Mouse (Mus musculus): Measurements from ENCODE around the gene Mcf2l.

DNA sequence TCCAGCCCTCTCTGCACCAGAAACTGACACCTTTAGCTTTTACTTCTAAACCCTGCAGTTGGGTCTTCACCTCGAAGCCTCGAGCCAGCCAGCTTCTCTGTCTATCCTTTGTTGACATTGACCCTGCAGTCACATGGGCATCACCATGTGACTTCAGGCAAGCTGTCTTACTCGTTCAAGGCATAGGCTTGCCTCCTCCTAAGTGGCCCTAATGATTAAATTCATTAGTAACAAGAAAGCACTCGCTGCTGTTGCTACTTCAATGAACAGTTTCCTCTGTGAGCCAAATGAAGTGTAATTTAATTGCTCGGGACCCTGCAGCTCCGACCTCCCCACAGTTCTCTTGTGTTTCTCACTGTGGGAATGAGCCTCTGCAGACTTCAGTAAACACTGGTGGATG is 83.8 kb downstream of the Mcf2l start:
- TF ChIP-seq CTCF (IDR thresholded peaks at IDR 0.05; ENCODE audit: borderline replicate concordance, control insufficient read depth, extremely low read depth, insufficient read depth, low read length, poor library complexity): no peak
- no peak for TF ChIP-seq POLR2A (IDR thresholded peaks at IDR 0.05; ENCODE audit: control insufficient read depth, extremely low read depth, insufficient read depth, low read length, poor library complexity)

Data from thymus, adult 2 months (tissue).